Mouse (Mus musculus) G1E (cell line): ENCODE measurements at regions not wholly inside any gene's neighbourhood (a gene's known extent, or its start where the extent isn't known, plus 50 kb on each side); places are given as distances from the start of the nearest gene placed in this dataset.

Experiments used
- CTCF ChIP-seq: IDR thresholded peaks from 2 replicates; pipeline ENCODE4 v1.5.1; 2012; ENCODE audit warnings: low read depth, low read length, inconsistent platforms, mixed read lengths
- GATA1 ChIP-seq: IDR thresholded peaks from 2 replicates; pipeline ENCODE4 v1.6.1; 2012; ENCODE audit warnings: borderline replicate concordance, low read length, inconsistent platforms, mixed read lengths
- GATA2 ChIP-seq: IDR thresholded peaks from 2 replicates; pipeline ENCODE4 v1.6.1; 2012; ENCODE audit warnings: low read depth, low read length, inconsistent platforms, borderline replicate concordance
- TAL1 ChIP-seq: conservative IDR thresholded peaks from 2 replicates; pipeline ENCODE4 v1.6.1; 2012; ENCODE audit warnings: low read depth, low read length, inconsistent platforms, mixed read lengths

DNA sequence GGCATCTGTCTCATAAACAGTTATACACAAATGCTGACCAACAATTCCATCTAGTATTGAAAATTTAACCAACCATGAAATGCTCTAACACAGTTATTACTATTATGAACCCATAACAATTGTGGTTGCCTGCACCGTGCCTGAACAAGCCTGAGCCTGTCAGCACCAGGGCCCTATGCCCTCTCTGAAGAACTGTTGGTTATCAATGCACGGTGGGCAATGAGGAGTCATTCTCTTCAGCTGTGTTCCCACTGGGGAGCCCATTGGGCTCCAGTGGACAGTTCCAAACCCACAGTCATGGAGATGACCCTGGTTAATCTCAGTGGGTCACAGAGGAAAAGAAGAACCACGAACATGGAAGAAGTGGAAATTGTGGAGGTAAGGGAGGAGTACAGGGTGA, 126.5 kb upstream of the Nr5a2 start:
- TF ChIP-seq CTCF, result no peak
- no peak for TF ChIP-seq GATA2
- TF ChIP-seq TAL1, result no peak
- no peak for TF ChIP-seq GATA1
